ENCODE assay signal across 18 mouse cellular contexts in the genomic region with DNA sequence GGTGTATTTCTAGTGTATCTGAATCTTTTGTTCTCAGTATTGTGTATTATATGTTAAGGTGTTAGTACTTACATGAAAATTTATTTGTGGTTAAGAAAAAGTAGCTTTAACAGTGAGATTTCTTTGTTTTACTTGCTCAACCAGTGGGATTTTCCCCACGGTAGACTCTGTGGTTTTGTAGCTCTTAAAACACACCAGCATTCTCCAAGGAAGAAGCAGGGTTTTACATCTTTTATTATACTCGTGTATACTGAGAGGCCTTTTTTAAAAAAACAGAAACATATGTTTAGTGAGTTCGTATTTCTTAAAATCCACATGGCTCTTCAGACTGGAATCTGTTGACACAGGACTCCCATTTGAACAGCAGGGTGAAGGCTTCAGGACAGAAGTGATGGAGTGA. TPM values are rescaled to one million over a fixed set of nuclear protein-coding genes. Genes with fewer than 3 reads are reported as not detected.
DNase-seq lines count a peak whose midpoint lies in the region; ATAC-seq and TF ChIP-seq lines count a peak whose summit lies in the region.
"Had no signal": no experiment of that assay in that cellular context is flagged by ENCODE, and none has a peak within 500 bp of the region (broad histone marks: within the 10 kb centered on the region; RNA-seq: fewer than 3 reads in every experiment).

No protein-coding gene starts in this region.

- no peak overlapping the region for H3K27ac ChIP-seq in embryonic facial prominence, embryonic 11.5 days (replicated peaks; ENCODE audit: low read depth, low read length)
- H3K27ac ChIP-seq in intestine, postnatal 0 days (ENCODE audit: low read depth, low read length) = no peak overlapping the region
- H3K27ac ChIP-seq: forebrain, embryonic 13.5 days; heart, embryonic 13.5 days; hindbrain, embryonic 15.5 days had no signal

- H3K4me2 ChIP-seq in embryonic facial prominence, embryonic 11.5 days (ENCODE audit: low read depth, low read length) = no peak overlapping the region
- no peak overlapping the region for H3K4me2 ChIP-seq in intestine, postnatal 0 days (replicated peaks; ENCODE audit: low read depth)
- H3K4me2 ChIP-seq: forebrain, embryonic 13.5 days; heart, embryonic 13.5 days; hindbrain, embryonic 15.5 days had no signal

- TF ChIP-seq CTCF in intestine, postnatal 0 days (IDR thresholded peaks at IDR 0.05; ENCODE audit: low read depth) = no peak

- intact Hi-C loops in left cerebral cortex, postnatal 36 days (cut with DNase I) = loop anchor here (10.0 kb wide), 1 partner anchor 303 kb away; no protein-coding TSS in a partner anchor

- no peak overlapping the region for H3K4me3 ChIP-seq in embryonic facial prominence, embryonic 11.5 days (ENCODE audit: low read depth, low read length)
- H3K4me3 ChIP-seq in intestine, postnatal 0 days (ENCODE audit: low read depth, low read length) = no peak overlapping the region
- H3K4me3 ChIP-seq: forebrain, embryonic 13.5 days; heart, embryonic 13.5 days; hindbrain, embryonic 15.5 days had no signal

- 27% methylated on average over 3 of the region's 3 CpGs for WGBS in embryonic facial prominence, embryonic 11.5 days
- 76% methylated on average over 3 of the region's 3 CpGs for WGBS in intestine, postnatal 0 days

- no peaks in the 10 kb centered on the region for H3K4me1 ChIP-seq in embryonic facial prominence, embryonic 11.5 days (ENCODE audit: control insufficient read depth, insufficient read depth, low read length)
- H3K4me1 ChIP-seq in intestine, postnatal 0 days (replicated peaks; ENCODE audit: control insufficient read depth, insufficient read depth, low read length) = no peaks in the 10 kb centered on the region
- H3K4me1 ChIP-seq: forebrain, embryonic 13.5 days; hindbrain, embryonic 15.5 days had no signal

- peak; percentile 12 for DNase-seq in 3T3-L1 (ENCODE audit: low read depth, low spot score)
- peak; percentile 20 for DNase-seq in CD4-positive, CD25-positive, alpha-beta regulatory T cell, adult 2 months (ENCODE audit: low read depth, low spot score)
- peak; percentile 34 for DNase-seq in embryonic facial prominence, embryonic 11.5 days (ENCODE audit: low spot score)
- DNase-seq in left cerebral cortex, adult 11 months (ENCODE audit: low spot score) = no peak
- DNase-seq in left cerebral cortex, postnatal 36 days (ENCODE audit: low spot score in 2 of 2) = no peak
- DNase-seq: adrenal gland, adult 2 months; adrenal gland, postnatal 25 days; cerebellum, adult 18-20 months; cerebellum, adult 9-11 months; cerebellum, postnatal 36 days; forebrain, postnatal 0 days; gastrocnemius, postnatal 14 days; heart, postnatal 36 days had no signal

- H3K9ac ChIP-seq in embryonic facial prominence, embryonic 11.5 days (replicated peaks; ENCODE audit: low read length) = no peak overlapping the region
- no peak overlapping the region for H3K9ac ChIP-seq in intestine, postnatal 0 days (ENCODE audit: low read depth, low read length)
- H3K9ac ChIP-seq: forebrain, embryonic 13.5 days; forebrain, postnatal 0 days; heart, embryonic 13.5 days; hindbrain, embryonic 15.5 days had no signal

- H3K36me3 ChIP-seq in embryonic facial prominence, embryonic 11.5 days (replicated peaks; ENCODE audit: control insufficient read depth, insufficient read depth, low read depth, low read length) = no peaks in the 10 kb centered on the region
- H3K36me3 ChIP-seq in intestine, postnatal 0 days (ENCODE audit: control insufficient read depth, insufficient read depth) = no peaks in the 10 kb centered on the region; the same call in 1 of the 2 replicates
- H3K36me3 ChIP-seq: heart, embryonic 13.5 days; hindbrain, embryonic 15.5 days had no signal

- no peaks in the 10 kb centered on the region for H3K27me3 ChIP-seq in embryonic facial prominence, embryonic 11.5 days (ENCODE audit: control insufficient read depth, insufficient read depth, low read length)
- H3K27me3 ChIP-seq in intestine, postnatal 0 days (replicated peaks; ENCODE audit: control insufficient read depth, insufficient read depth, low read length) = no peaks in the 10 kb centered on the region
- H3K27me3 ChIP-seq: forebrain, embryonic 13.5 days; heart, embryonic 13.5 days; hindbrain, embryonic 15.5 days had no signal

- ATAC-seq in embryonic facial prominence, embryonic 11.5 days (replicated peaks; ENCODE audit: insufficient number of reproducible peaks, low FRiP score, low TSS enrichment, low read depth) = no peak
- peak; percentile 35 for ATAC-seq in inflammation-experienced regulatory T-cells, adult 6 months
- no peak for ATAC-seq in intestine, postnatal 0 days
- ATAC-seq: forebrain, embryonic 13.5 days; forebrain, postnatal 0 days had no signal

- no peaks in the 10 kb centered on the region for H3K9me3 ChIP-seq in embryonic facial prominence, embryonic 11.5 days (replicated peaks; ENCODE audit: control insufficient read depth, low read length)
- H3K9me3 ChIP-seq in intestine, postnatal 0 days (ENCODE audit: control insufficient read depth) = no peaks in the 10 kb centered on the region
- H3K9me3 ChIP-seq: forebrain, embryonic 13.5 days; heart, embryonic 13.5 days; hindbrain, embryonic 15.5 days had no signal

RNA-seq across cellular contexts. Expression of gene Slc38a6, which starts 40.8 kb away (rescaled TPM):
- polyA plus RNA-seq in embryonic facial prominence, embryonic 11.5 days (2014; fragmentation: Nextera tagmentation; extraction: Ambion mirVana) = 11.0 and 12.8 TPM in 2 replicates
- 1 to 10 TPM; 3.0 to 6.4 (median 6.3) TPM for polyA plus RNA-seq in inflammation-experienced regulatory T-cells, adult 6 months (2017; shearing (Covaris generic))
- polyA plus RNA-seq in intestine, postnatal 0 days (2015; fragmentation: Nextera tagmentation; extraction: Ambion mirVana) = 19.2 and 26.3 TPM in 2 replicates
- 10 to 100 TPM; 10.2 to 21.0 TPM for total RNA-seq in left cerebral cortex, postnatal 36 days (2021)

RNA-seq across cellular contexts. Expression of gene Trmt5, which starts 40.9 kb away (rescaled TPM):
- 23.7 and 28.8 TPM in 2 replicates for polyA plus RNA-seq in embryonic facial prominence, embryonic 11.5 days (2014; fragmentation: Nextera tagmentation; extraction: Ambion mirVana)
- polyA plus RNA-seq in inflammation-experienced regulatory T-cells, adult 6 months (2017; shearing (Covaris generic)) = 10 to 100 TPM; 15.0 to 18.6 (median 15.2) TPM
- 5.3 and 6.6 TPM in 2 replicates for polyA plus RNA-seq in intestine, postnatal 0 days (2015; fragmentation: Nextera tagmentation; extraction: Ambion mirVana)
- total RNA-seq in left cerebral cortex, postnatal 36 days (2021) = 10 to 100 TPM in 1 of 2 experiments, 1 to 10 TPM in 1; 9.6 to 14.0 TPM

Comparison
In these comparisons a context has a peak if more than half of its experiments do, and no peak if none do; other contexts are left out.
1. DNase-seq: peak in 3T3-L1 (single experiment), CD4-positive, CD25-positive, alpha-beta regulatory T cell, adult 2 months (single experiment) and embryonic facial prominence, embryonic 11.5 days (single experiment); none in left cerebral cortex, adult 11 months (single experiment) and left cerebral cortex, postnatal 36 days (0 of 2).